Mouse (Mus musculus) T-helper 1 cell (primary cell): ENCODE measurements around the gene Tas2r130.
"Not testable (repeated sequence)": the region's sequence is repeated elsewhere in the genome, so short reads cannot be mapped to it uniquely, and the experiment has no call there.

Source experiments
- in situ Hi-C: fragments of 300-600 bp; cut with MboI, MseI; formaldehyde crosslinking; loops from one replicate; pipeline ENCODE4 v1.15.1; 2025; ENCODE audit warnings: high pct_unique_total_duplicates

The Tas2r130 gene

GRCm38 (mm10) chr6:131630812-131631211 is at the start of gene Tas2r130:
TSS of gene Tas2r130 (minus strand) at chr6:131630912.
- in situ Hi-C loops = no loop called here

GRCm38 (mm10) chr6:131678786-131679185 is 48.1 kb upstream of the Tas2r130 start, which contains the start of gene Tas2r106:
TSS of gene Tas2r106 (minus strand) at chr6:131678886.
- in situ Hi-C loops = no loop called here

DNA sequence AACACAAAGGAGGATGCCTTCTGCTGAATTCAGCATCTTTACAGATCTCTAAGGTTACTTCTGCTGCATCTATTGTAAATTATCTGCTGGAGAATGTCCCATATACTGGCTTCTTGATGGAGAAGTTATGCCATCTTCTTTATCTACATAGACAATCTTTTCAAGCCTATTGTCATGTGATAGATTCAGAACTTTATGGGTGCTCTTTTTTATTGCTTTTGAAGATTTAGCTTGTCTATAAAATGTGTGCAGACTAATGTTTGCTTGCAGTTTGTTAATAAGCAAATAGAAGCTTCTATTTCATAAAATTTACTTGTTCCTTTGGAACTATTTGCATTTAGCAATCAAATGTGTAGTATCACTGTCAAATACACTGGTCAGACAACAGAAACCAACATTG is 29.3 kb upstream of the Tas2r130 start, which contains the start of gene Tas2r107:
Tas2r107 (minus strand) TSS at position 101 of the 400 bp plus-strand sequence.
- in situ Hi-C loops = no loop called here

- in situ Hi-C loops = not testable (repeated sequence)
Measured at GRCm38 (mm10) chr6:131609956-131610355, 20.8 kb downstream of the Tas2r130 start.

DNA sequence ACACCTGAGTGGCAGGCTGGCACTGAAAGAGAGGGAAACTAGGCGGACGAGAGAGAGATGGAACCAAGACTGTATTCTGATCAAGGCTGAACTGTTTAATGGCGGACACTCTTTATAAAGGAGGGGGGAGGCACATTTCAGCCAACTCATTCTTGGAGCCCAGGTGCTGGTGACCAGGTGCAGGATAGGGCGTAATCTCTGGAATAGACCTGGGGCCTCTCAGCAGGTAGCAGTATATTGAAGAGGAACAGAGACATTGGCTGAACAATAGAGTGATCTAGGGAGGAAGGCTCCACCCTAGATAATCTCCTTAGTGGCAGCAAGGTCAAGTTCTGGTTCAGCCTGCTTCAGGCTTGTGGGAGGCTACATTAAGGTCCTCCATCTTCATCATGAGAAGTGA is 25.9 kb downstream of the Tas2r130 start:
- in situ Hi-C loops = no loop called here
